Mouse (Mus musculus) central nervous system, embryonic 14 days (tissue): ENCODE data around the gene Sft2d2. TPM values are rescaled to one million over a fixed set of nuclear protein-coding genes. Genes with fewer than 3 reads are reported as not detected.

Experiments used
- polyA plus RNA-seq: library from polyadenylated mRNA; depleted of rRNA; stranded (reverse); fragments of >200 nt; gene quantifications from 2 replicates; pipeline ENCODE4 v1.2.3, GENCODE M21; 2012; rRNA removed

The Sft2d2 gene
- 7.4 and 9.0 TPM in 2 replicates for polyA plus RNA-seq

GRCm38 (mm10) chr1:165193880-165194661 lies at the start of gene Sft2d2:
Gene Sft2d2, minus strand, starts transcription at chr1:165194438.

GRCm38 (mm10) chr1:165236321-165237298 lies 42.4 kb upstream of the Sft2d2 start, which contains the start of gene Tiprl:
Gene Tiprl, minus strand, starts transcription at chr1:165236996.

DNA sequence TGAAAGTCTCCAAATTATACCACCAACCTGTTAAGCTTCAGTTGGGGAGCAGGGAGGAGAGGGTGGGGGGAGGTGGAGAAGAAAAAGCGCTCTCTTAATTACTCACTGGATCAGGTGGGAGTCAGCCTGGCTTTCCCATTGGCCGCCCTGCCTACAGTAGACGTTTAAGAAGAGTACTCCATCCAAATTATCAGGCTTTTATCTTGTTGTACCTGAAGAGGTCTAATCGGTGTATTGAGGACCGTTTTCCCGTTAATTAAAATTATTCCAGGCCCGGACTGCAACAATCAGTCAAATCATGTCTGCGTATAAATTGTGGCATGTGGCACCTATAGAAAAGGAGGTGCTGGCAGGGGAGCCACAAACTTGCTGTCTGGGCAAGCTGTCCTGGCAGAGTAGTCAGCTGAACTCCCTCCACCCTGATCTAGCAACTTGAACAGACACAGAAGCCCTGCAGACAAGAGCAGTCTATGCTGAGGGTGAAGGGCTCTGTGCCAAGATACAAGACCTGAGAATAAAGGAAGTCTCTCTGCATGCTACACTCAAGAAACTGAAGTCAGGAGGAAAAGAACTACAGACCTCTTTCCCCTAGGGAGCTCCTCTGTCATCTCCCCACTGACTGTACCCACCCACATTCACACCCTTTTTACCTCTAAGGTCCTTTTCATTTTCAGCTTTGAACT lies 33.4 kb downstream of the Sft2d2 start, which contains the start of gene Tbx19:
Gene Tbx19, minus strand, starts transcription at position 51 of the 683 bp plus-strand sequence.

Other genes with a start within 250 kb of the Sft2d2 start
- gene Tbx19, start 33.7 kb downstream of the Sft2d2 start, polyA plus RNA-seq: 0.14 and 0.46 TPM in 2 replicates
- gene Tiprl, start 42.6 kb upstream of the Sft2d2 start, polyA plus RNA-seq: 67.7 and 77.6 TPM in 2 replicates
- gene Gpr161, start 101.4 kb upstream of the Sft2d2 start, polyA plus RNA-seq: 25.0 and 28.8 TPM in 2 replicates